Mouse (Mus musculus): ENCODE results near the gene Ereg. TPM values are rescaled to one million over a fixed set of nuclear protein-coding genes. Genes with fewer than 3 reads are reported as not detected.

Ereg gene
- polyA plus RNA-seq (2016; fragmentation: Nextera tagmentation; extraction: Ambion mirVana), result 0.13 and 0.17 TPM in 2 replicates

GRCm38 (mm10) chr5:91074450-91074950 lies at the start of gene Ereg:
Ereg (plus strand) TSS chr5:91074622.
- peak within 1 kb of the TSS; percentile 84 for H3K4me2 ChIP-seq
- peak within 1 kb of the TSS; percentile 53 for H3K4me3 ChIP-seq
- H3K27me3 ChIP-seq (replicated peaks), result peaks cover 8% of the 10 kb centered on the region; the same call in 1 of the 2 replicates
- H3K4me1 ChIP-seq (replicated peaks), result peaks cover 13% of the 10 kb centered on the region
- H3K9ac ChIP-seq, result peak within 1 kb of the TSS; percentile 66
- no peaks in the 10 kb centered on the region for H3K36me3 ChIP-seq
- H3K27ac ChIP-seq (ENCODE audit: poor library complexity, severe bottlenecking), result no peak within 1 kb of the TSS
- ATAC-seq (ENCODE audit: insufficient number of reproducible peaks, low FRiP score), result peak; percentile 51; the same call in 1 of the 2 replicates
- no peaks in the 10 kb centered on the region for H3K9me3 ChIP-seq (replicated peaks)
- 1% methylated on average over 25 of the region's 25 CpGs for WGBS

- Histone ChIP-seq H3K9ac (no peak within 1 kb of the TSS), H3K9me3 (replicated peaks) (no peaks in the 10 kb centered on the region), H3K27ac (ENCODE audit: poor library complexity, severe bottlenecking) (no peak within 1 kb of the TSS), H3K4me1 (replicated peaks) (0 out of 2 replicates have a peak, but pooled peaks cover 6% of the 10 kb centered on the region), H3K27me3 (replicated peaks) (no peaks in the 10 kb centered on the region), H3K4me2 (no peak within 1 kb of the TSS), H3K4me3 (no peak within 1 kb of the TSS), H3K36me3 (no peaks in the 10 kb centered on the region)
- no peak for ATAC-seq (ENCODE audit: insufficient number of reproducible peaks, low FRiP score)
- WGBS, result 84% methylated on average over 6 of the region's 6 CpGs
Observed at GRCm38 (mm10) chr5:91027164-91027563, 47.3 kb upstream of the Ereg start, which contains the start of gene Epgn. Epgn (plus strand) TSS chr5:91027464.

GRCm38 (mm10) chr5:91027840-91028239 lies 46.6 kb upstream of the Ereg start:
- ATAC-seq (ENCODE audit: insufficient number of reproducible peaks, low FRiP score), result no peak

DNA sequence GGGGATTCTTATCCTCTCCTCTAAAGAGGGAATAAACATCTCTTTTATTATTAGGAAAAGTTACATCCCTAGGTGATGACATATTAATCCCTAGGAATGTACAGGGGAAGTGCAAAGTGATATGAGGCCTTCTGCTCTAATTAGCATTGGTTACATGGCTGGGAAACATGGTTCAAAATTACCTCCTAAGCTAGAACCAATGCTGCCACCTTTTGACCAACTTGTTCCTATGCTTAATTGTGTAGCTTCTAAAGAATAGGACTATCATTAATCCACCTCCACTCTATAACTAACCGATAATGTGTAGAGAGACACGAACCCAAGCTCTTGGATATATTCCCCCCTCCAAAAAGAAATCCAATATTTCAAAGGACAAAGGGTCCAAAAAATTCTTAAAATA lies 43.8 kb upstream of the Ereg start:
- Histone ChIP-seq H3K4me3 (no peak overlapping the region), H3K9ac (no peak overlapping the region), H3K27me3 (replicated peaks) (no peaks in the 10 kb centered on the region), H3K4me1 (replicated peaks) (peaks cover 3% of the 10 kb centered on the region; the same call in 1 of the 2 replicates), H3K36me3 (no peaks in the 10 kb centered on the region), H3K4me2 (no peak overlapping the region), H3K9me3 (replicated peaks) (no peaks in the 10 kb centered on the region), H3K27ac (ENCODE audit: poor library complexity, severe bottlenecking) (no peak overlapping the region)
- WGBS, result 75% methylated on average over 2 of the region's 2 CpGs
- ATAC-seq (ENCODE audit: insufficient number of reproducible peaks, low FRiP score), result no peak

More at GRCm38 (mm10) chr5:91027840-91028239, 46.6 kb upstream of the Ereg start:
- 0 out of 2 replicates have a peak, but pooled peaks cover 3% of the 10 kb centered on the region for H3K4me1 ChIP-seq (replicated peaks)
- no peak overlapping the region for H3K27ac ChIP-seq (ENCODE audit: poor library complexity, severe bottlenecking)
- no peak overlapping the region for H3K9ac ChIP-seq
- no peaks in the 10 kb centered on the region for H3K9me3 ChIP-seq (replicated peaks)
- no peaks in the 10 kb centered on the region for H3K27me3 ChIP-seq (replicated peaks)
- no peak overlapping the region for H3K4me2 ChIP-seq
- no peaks in the 10 kb centered on the region for H3K36me3 ChIP-seq
- 50% methylated on average over 1 of the region's 1 CpGs for WGBS
- H3K4me3 ChIP-seq, result no peak overlapping the region

DNA sequence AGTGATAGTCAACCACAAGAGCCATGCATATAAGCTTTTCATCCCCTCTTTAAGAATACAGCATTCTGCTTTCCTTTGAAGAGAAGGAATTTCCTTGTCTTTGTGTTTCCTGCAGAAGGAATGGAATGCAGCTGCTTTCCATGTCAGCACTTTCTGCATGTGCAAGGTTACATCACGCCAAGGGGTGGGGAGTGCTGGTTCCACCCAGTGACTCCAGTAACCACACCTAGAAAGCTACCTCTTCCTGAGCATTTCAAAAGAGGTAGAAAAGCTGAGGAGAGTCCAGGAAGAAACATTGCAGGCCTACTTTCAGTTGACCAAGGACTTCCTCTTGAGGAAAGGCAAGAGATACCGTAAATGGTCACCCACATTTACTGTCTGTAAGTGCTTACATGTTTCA lies 39.1 kb upstream of the Ereg start:
- no peak overlapping the region for H3K27ac ChIP-seq (ENCODE audit: poor library complexity, severe bottlenecking)
- 66% methylated on average over 2 of the region's 2 CpGs for WGBS
- no peak overlapping the region for H3K9ac ChIP-seq
- H3K4me1 ChIP-seq (replicated peaks), result peaks cover 9% of the 10 kb centered on the region; the same call in 1 of the 2 replicates
- no peak overlapping the region for H3K4me2 ChIP-seq
- H3K4me3 ChIP-seq, result no peak overlapping the region
- no peaks in the 10 kb centered on the region for H3K36me3 ChIP-seq
- H3K27me3 ChIP-seq (replicated peaks), result no peaks in the 10 kb centered on the region
- ATAC-seq (ENCODE audit: insufficient number of reproducible peaks, low FRiP score), result no peak
- no peaks in the 10 kb centered on the region for H3K9me3 ChIP-seq (replicated peaks)

DNA sequence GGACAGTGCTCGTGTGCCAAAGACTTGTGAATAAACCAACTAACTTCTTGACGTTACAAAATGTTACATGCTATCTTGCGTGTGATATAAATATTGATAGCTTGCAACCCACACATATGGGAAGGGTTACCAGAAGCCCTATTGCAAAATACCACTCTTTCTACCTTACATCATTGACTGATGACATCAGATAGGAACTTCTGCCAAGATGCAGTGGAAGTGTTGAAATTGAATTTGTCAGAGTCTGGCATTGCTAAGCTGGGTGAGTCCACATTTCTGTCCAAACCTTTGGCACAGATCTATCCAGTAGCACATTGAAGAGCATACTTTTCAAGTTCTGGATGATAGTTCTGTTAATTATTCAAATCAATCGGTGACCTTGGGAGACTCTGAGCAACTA lies 37.8 kb upstream of the Ereg start:
- Histone ChIP-seq H3K27ac (ENCODE audit: poor library complexity, severe bottlenecking) (no peak overlapping the region), H3K36me3 (no peaks in the 10 kb centered on the region), H3K27me3 (replicated peaks) (no peaks in the 10 kb centered on the region), H3K4me1 (replicated peaks) (peaks cover 9% of the 10 kb centered on the region; the same call in 1 of the 2 replicates), H3K4me2 (no peak overlapping the region), H3K9me3 (replicated peaks) (no peaks in the 10 kb centered on the region), H3K4me3 (no peak overlapping the region), H3K9ac (no peak overlapping the region)
- 70% methylated on average over 4 of the region's 4 CpGs for WGBS
- ATAC-seq (ENCODE audit: insufficient number of reproducible peaks, low FRiP score), result no peak

DNA sequence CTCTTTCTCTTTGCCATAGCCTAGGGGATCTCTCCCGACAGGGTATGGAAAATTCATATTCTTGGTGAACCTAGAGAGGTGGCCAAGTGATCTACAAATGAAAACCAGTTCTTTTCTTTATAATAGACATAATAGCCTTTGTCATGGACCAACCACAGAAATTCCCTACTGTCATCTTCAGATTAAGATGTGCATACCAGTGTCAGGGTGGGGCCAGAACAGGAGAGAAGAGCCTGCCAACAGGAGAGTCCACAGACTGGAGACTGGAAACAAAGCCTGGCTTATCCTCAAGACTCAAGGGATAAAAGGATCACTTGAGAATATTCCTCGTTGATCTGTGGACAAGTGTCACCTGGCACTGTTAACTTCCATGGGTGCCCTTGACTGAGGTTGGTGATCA lies 36.7 kb upstream of the Ereg start:
- Histone ChIP-seq H3K27me3 (replicated peaks) (no peaks in the 10 kb centered on the region), H3K4me2 (no peak overlapping the region), H3K4me1 (replicated peaks) (peaks cover 9% of the 10 kb centered on the region; the same call in 1 of the 2 replicates), H3K36me3 (no peaks in the 10 kb centered on the region), H3K9ac (no peak overlapping the region), H3K27ac (ENCODE audit: poor library complexity, severe bottlenecking) (no peak overlapping the region), H3K4me3 (no peak overlapping the region), H3K9me3 (replicated peaks) (no peaks in the 10 kb centered on the region)
- WGBS, result 61% methylated on average over 2 of the region's 2 CpGs
- ATAC-seq (ENCODE audit: insufficient number of reproducible peaks, low FRiP score), result no peak

DNA sequence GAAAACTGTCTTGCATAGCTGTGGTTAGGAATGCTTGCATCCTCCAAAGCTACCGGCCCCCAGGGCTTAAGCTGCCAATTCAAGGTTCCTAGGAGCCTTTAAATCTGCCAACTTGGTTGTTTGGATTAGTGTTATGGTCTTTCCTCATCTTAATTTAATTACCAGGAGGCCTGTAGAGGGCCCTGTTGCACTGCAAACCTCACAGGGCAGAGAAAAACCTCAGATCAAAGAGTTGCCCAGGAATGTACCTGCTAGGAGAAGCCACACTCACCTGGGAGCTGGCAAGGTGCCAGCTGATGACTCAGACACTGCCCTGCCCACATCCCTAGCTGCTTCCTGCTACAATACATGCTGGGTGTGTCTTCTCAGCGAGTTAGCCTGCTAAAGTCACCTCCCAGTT lies 35.9 kb upstream of the Ereg start:
- H3K27ac ChIP-seq (ENCODE audit: poor library complexity, severe bottlenecking), result no peak overlapping the region
- H3K9ac ChIP-seq, result no peak overlapping the region
- peaks cover 9% of the 10 kb centered on the region; the same call in 1 of the 2 replicates for H3K4me1 ChIP-seq (replicated peaks)
- 16% methylated on average over 2 of the region's 2 CpGs for WGBS
- H3K9me3 ChIP-seq (replicated peaks), result no peaks in the 10 kb centered on the region
- no peaks in the 10 kb centered on the region for H3K27me3 ChIP-seq (replicated peaks)
- no peaks in the 10 kb centered on the region for H3K36me3 ChIP-seq
- no peak overlapping the region for H3K4me2 ChIP-seq
- no peak for ATAC-seq (ENCODE audit: insufficient number of reproducible peaks, low FRiP score)
- no peak overlapping the region for H3K4me3 ChIP-seq

GRCm38 (mm10) chr5:91038963-91039362 lies 35.5 kb upstream of the Ereg start:
- no peak overlapping the region for H3K4me2 ChIP-seq
- no peak for ATAC-seq (ENCODE audit: insufficient number of reproducible peaks, low FRiP score)
- H3K9ac ChIP-seq, result no peak overlapping the region
- H3K36me3 ChIP-seq, result no peaks in the 10 kb centered on the region
- no peak overlapping the region for H3K27ac ChIP-seq (ENCODE audit: poor library complexity, severe bottlenecking)
- WGBS, result 80% methylated on average over 2 of the region's 2 CpGs
- H3K4me1 ChIP-seq (replicated peaks), result peaks cover 9% of the 10 kb centered on the region; the same call in 1 of the 2 replicates
- H3K27me3 ChIP-seq (replicated peaks), result no peaks in the 10 kb centered on the region
- no peaks in the 10 kb centered on the region for H3K9me3 ChIP-seq (replicated peaks)
- no peak overlapping the region for H3K4me3 ChIP-seq

GRCm38 (mm10) chr5:91047987-91048386 lies 26.4 kb upstream of the Ereg start:
- ATAC-seq (ENCODE audit: insufficient number of reproducible peaks, low FRiP score), result no peak
- no peak overlapping the region for H3K9ac ChIP-seq
- H3K4me1 ChIP-seq (replicated peaks), result no peaks in the 10 kb centered on the region
- no peak overlapping the region for H3K27ac ChIP-seq (ENCODE audit: poor library complexity, severe bottlenecking)
- H3K36me3 ChIP-seq, result no peaks in the 10 kb centered on the region
- no peaks in the 10 kb centered on the region for H3K9me3 ChIP-seq (replicated peaks)
- H3K4me3 ChIP-seq, result no peak overlapping the region
- whole genome bisulfite sequencing, result 77% methylated on average over 6 of the region's 6 CpGs
- no peaks in the 10 kb centered on the region for H3K27me3 ChIP-seq (replicated peaks)
- H3K4me2 ChIP-seq, result no peak overlapping the region

GRCm38 (mm10) chr5:91048397-91048796 lies 26.0 kb upstream of the Ereg start:
- Histone ChIP-seq H3K4me3 (no peak overlapping the region), H3K27ac (ENCODE audit: poor library complexity, severe bottlenecking) (no peak overlapping the region), H3K27me3 (replicated peaks) (no peaks in the 10 kb centered on the region), H3K36me3 (no peaks in the 10 kb centered on the region), H3K9me3 (replicated peaks) (no peaks in the 10 kb centered on the region), H3K4me1 (replicated peaks) (no peaks in the 10 kb centered on the region), H3K9ac (no peak overlapping the region), H3K4me2 (no peak overlapping the region)
- WGBS, result 79% methylated on average over 8 of the region's 8 CpGs
- no peak for ATAC-seq (ENCODE audit: insufficient number of reproducible peaks, low FRiP score)

GRCm38 (mm10) chr5:91072340-91072739 lies 2.1 kb upstream of the Ereg start:
- no peak for ATAC-seq (ENCODE audit: insufficient number of reproducible peaks, low FRiP score)
- Histone ChIP-seq H3K9me3 (replicated peaks) (no peaks in the 10 kb centered on the region), H3K36me3 (no peaks in the 10 kb centered on the region), H3K27ac (ENCODE audit: poor library complexity, severe bottlenecking) (no peak overlapping the region), H3K27me3 (replicated peaks) (peaks cover 8% of the 10 kb centered on the region; the same call in 1 of the 2 replicates), H3K4me3 (no peak overlapping the region), H3K4me2 (no peak overlapping the region), H3K4me1 (replicated peaks) (peaks cover 13% of the 10 kb centered on the region), H3K9ac (no peak overlapping the region)
- 62% methylated on average over 4 of the region's 4 CpGs for WGBS
